Mouse (Mus musculus): Measurements from ENCODE around the gene Fras1.

- TF ChIP-seq EP300 (IDR thresholded peaks at IDR 0.05; ENCODE audit: insufficient read depth, low read depth, low read length) = no peak
- TF ChIP-seq POLR2A (IDR thresholded peaks at IDR 0.05; ENCODE audit: insufficient read depth, low read length) = no peak
- no peak for TF ChIP-seq CTCF (IDR thresholded peaks at IDR 0.05; ENCODE audit: low read depth, low read length)
Observed at GRCm38 (mm10) chr5:96536527-96536926, 162.8 kb downstream of the Fras1 start.

All from ES-Bruce4 (cell line).